Mouse (Mus musculus): ENCODE results near the gene Usp36.

GRCm38 (mm10) chr11:118219066-118219465 is 71.0 kb downstream of the Usp36 start:
- TF ChIP-seq CTCF (IDR thresholded peaks at IDR 0.05; ENCODE audit: borderline replicate concordance, insufficient read depth, low read length), result no peak
- no peak for TF ChIP-seq POLR2A (IDR thresholded peaks at IDR 0.05; ENCODE audit: low read depth, low read length)
